Mouse (Mus musculus): ENCODE data around the gene Gm45623. TPM values are rescaled to one million over a fixed set of nuclear protein-coding genes. Genes with fewer than 3 reads are reported as not detected.

Gene Gm45623
- polyA plus RNA-seq, 1 experiment from 2014 or later: 2.8 TPM

- H3K27me3 ChIP-seq (replicated peaks; ENCODE audit: control insufficient read depth, insufficient read depth, low read length): no peaks in the 10 kb centered on the region
- WGBS: 9% methylated on average over 5 of the region's 5 CpGs
- no peak overlapping the region for H3K4me3 ChIP-seq (ENCODE audit: low read length)
- H3K27ac ChIP-seq (ENCODE audit: low read depth, low read length): peak overlapping the region; percentile 67
- H3K9me3 ChIP-seq (ENCODE audit: control insufficient read depth, low read length): no peaks in the 10 kb centered on the region
- ATAC-seq: peak; percentile 86
- H3K4me1 ChIP-seq (ENCODE audit: control insufficient read depth, insufficient read depth, low read depth, low read length): peaks cover 9% of the 10 kb centered on the region
- H3K9ac ChIP-seq (ENCODE audit: low read depth, low read length): peak overlapping the region; percentile 45
- H3K4me2 ChIP-seq (ENCODE audit: low read length): 0 out of 2 replicates have a peak overlapping the region, but pooled peaks have one; percentile 5
- H3K36me3 ChIP-seq (ENCODE audit: control insufficient read depth, insufficient read depth, low read length): no peaks in the 10 kb centered on the region
Observed at GRCm38 (mm10) chr13:56774304-56774703, 20.7 kb upstream of the Gm45623 start.

- WGBS: 64% methylated on average over 14 of the region's 14 CpGs
- no peaks in the 10 kb centered on the region for H3K36me3 ChIP-seq (ENCODE audit: control insufficient read depth, insufficient read depth, low read length)
- H3K4me3 ChIP-seq (ENCODE audit: low read length): no peak overlapping the region
- H3K9ac ChIP-seq (ENCODE audit: low read depth, low read length): no peak overlapping the region
- no peak overlapping the region for H3K4me2 ChIP-seq (ENCODE audit: low read length)
- H3K27ac ChIP-seq (ENCODE audit: low read depth, low read length): no peak overlapping the region
- ATAC-seq: no peak
- H3K4me1 ChIP-seq (ENCODE audit: control insufficient read depth, insufficient read depth, low read depth, low read length): peaks cover 9% of the 10 kb centered on the region
- no peaks in the 10 kb centered on the region for H3K9me3 ChIP-seq (ENCODE audit: control insufficient read depth, low read length)
- H3K27me3 ChIP-seq (replicated peaks; ENCODE audit: control insufficient read depth, insufficient read depth, low read length): no peaks in the 10 kb centered on the region
Observed at GRCm38 (mm10) chr13:56773262-56773870, 19.7 kb upstream of the Gm45623 start.

- no peaks in the 10 kb centered on the region for H3K9me3 ChIP-seq (ENCODE audit: control insufficient read depth, low read length)
- no peak for ATAC-seq
- no peak overlapping the region for H3K4me3 ChIP-seq (ENCODE audit: low read length)
- whole genome bisulfite sequencing: 54% methylated on average over 3 of the region's 3 CpGs
- H3K9ac ChIP-seq (ENCODE audit: low read depth, low read length): no peak overlapping the region
- no peak overlapping the region for H3K27ac ChIP-seq (ENCODE audit: low read depth, low read length)
- H3K4me1 ChIP-seq (ENCODE audit: control insufficient read depth, insufficient read depth, low read depth, low read length): peaks cover 9% of the 10 kb centered on the region
- no peaks in the 10 kb centered on the region for H3K36me3 ChIP-seq (ENCODE audit: control insufficient read depth, insufficient read depth, low read length)
- no peaks in the 10 kb centered on the region for H3K27me3 ChIP-seq (replicated peaks; ENCODE audit: control insufficient read depth, insufficient read depth, low read length)
- no peak overlapping the region for H3K4me2 ChIP-seq (ENCODE audit: low read length)
Observed at GRCm38 (mm10) chr13:56772592-56772991, 19.0 kb upstream of the Gm45623 start.

DNA sequence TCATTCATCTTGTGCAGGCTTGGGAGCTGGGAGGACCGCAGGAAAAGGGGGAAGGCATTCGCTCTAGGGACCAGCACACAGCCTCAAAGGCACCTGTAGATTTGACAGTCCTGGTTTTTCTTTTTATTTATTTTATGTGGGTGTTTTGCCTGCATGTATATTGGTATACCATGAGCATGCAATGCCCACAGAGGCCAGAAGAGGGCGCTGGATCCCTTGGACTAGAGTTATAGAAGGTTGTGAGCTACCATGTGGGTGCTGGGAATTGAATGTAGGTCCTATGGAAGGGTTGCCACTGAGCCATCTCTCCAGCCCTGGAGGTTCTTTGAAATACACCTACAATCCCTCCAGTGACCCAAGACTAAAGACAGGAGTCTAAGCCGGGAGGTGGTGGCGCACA, 17.2 kb upstream of the Gm45623 start:
- no peaks in the 10 kb centered on the region for H3K27me3 ChIP-seq (replicated peaks; ENCODE audit: control insufficient read depth, insufficient read depth, low read length)
- no peak for ATAC-seq

DNA sequence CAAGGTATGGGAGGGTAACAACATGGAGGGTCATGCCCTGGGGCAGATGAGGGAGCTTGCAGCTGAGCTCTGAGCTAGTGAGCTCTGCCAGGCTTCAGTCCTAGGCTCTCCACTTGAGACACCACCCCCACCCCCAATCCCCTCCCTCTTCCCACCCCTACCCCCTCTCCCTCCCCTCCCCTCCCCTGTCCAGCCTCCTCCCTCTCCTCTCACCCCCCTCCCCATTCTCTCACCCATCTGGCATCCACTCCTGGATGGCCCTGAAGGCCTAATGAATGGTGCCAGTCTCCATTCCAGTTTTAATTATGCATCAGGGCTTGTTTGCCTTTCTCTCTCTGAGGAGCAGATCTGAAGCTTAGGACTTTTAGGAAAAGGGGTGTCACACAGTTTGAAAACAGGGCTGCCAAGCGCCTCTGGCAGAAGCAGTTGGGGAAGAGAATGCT, 16.5 kb upstream of the Gm45623 start:
- Histone ChIP-seq H3K4me1 (ENCODE audit: control insufficient read depth, insufficient read depth, low read depth, low read length) (peaks cover 19% of the 10 kb centered on the region), H3K36me3 (ENCODE audit: control insufficient read depth, insufficient read depth, low read length) (no peaks in the 10 kb centered on the region), H3K9ac (ENCODE audit: low read depth, low read length) (no peak overlapping the region), H3K4me3 (ENCODE audit: low read length) (no peak overlapping the region), H3K27me3 (replicated peaks; ENCODE audit: control insufficient read depth, insufficient read depth, low read length) (no peaks in the 10 kb centered on the region), H3K4me2 (ENCODE audit: low read length) (no peak overlapping the region), H3K27ac (ENCODE audit: low read depth, low read length) (no peak overlapping the region), H3K9me3 (ENCODE audit: control insufficient read depth, low read length) (no peaks in the 10 kb centered on the region)
- ATAC-seq: peak; percentile 55; the same call in 1 of the 2 replicates
- WGBS: 40% methylated on average over 1 of the region's 1 CpGs

More for the DNA sequence above, 17.2 kb upstream of the Gm45623 start:
- 71% methylated on average over 5 of the region's 5 CpGs for WGBS
- Histone ChIP-seq H3K9ac (ENCODE audit: low read depth, low read length) (no peak overlapping the region), H3K27ac (ENCODE audit: low read depth, low read length) (no peak overlapping the region), H3K4me3 (ENCODE audit: low read length) (no peak overlapping the region), H3K4me2 (ENCODE audit: low read length) (no peak overlapping the region), H3K36me3 (ENCODE audit: control insufficient read depth, insufficient read depth, low read length) (no peaks in the 10 kb centered on the region), H3K9me3 (ENCODE audit: control insufficient read depth, low read length) (no peaks in the 10 kb centered on the region), H3K4me1 (ENCODE audit: control insufficient read depth, insufficient read depth, low read depth, low read length) (peaks cover 13% of the 10 kb centered on the region)

DNA sequence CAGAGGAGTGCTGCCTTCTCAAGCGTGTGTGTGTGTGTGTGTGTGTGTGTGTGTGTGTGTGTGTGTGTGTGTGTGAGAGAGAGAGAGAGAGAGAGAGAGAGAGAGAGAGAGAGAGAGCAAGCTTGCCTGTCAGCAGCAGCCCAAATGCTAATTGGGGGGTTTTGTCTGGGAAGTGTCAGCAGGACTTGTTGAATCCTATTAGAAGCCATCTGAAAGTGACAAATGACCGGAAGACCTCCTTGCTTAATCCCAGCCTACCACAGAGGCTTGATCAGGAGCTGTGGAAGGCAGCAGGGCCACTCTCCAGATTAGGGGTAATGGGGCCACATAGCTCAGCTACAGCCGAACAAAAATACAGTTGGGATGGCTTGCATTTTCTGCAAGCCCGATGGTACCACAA, 15.8 kb upstream of the Gm45623 start:
- Histone ChIP-seq H3K4me3 (ENCODE audit: low read length) (no peak overlapping the region), H3K36me3 (ENCODE audit: control insufficient read depth, insufficient read depth, low read length) (no peaks in the 10 kb centered on the region), H3K4me2 (ENCODE audit: low read length) (no peak overlapping the region), H3K27me3 (replicated peaks; ENCODE audit: control insufficient read depth, insufficient read depth, low read length) (no peaks in the 10 kb centered on the region), H3K4me1 (ENCODE audit: control insufficient read depth, insufficient read depth, low read depth, low read length) (peaks cover 16% of the 10 kb centered on the region), H3K9ac (ENCODE audit: low read depth, low read length) (no peak overlapping the region), H3K9me3 (ENCODE audit: control insufficient read depth, low read length) (no peaks in the 10 kb centered on the region), H3K27ac (ENCODE audit: low read depth, low read length) (no peak overlapping the region)
- WGBS: 33% methylated on average over 4 of the region's 4 CpGs
- ATAC-seq: no peak

DNA sequence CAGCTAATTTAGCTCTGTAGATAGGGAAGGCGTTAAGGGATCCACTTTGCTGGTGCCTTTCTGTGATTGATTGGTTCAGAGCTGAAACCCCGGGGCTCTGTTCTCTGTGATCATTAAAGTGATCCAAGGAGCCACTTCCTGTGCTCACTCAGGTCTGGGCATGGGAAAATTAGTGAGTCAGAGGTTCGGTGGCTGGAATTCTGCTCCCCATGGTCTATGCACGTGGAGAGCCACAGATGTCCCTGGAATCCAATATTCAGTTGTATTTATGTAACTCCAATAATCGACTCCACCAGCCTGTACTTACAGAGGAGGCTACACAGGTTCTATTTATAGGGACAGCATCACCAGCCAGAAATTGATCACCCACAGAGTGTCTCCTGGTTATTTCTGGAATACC, 12.6 kb upstream of the Gm45623 start:
- H3K4me1 ChIP-seq (ENCODE audit: control insufficient read depth, insufficient read depth, low read depth, low read length): peaks cover 20% of the 10 kb centered on the region
- no peaks in the 10 kb centered on the region for H3K27me3 ChIP-seq (replicated peaks; ENCODE audit: control insufficient read depth, insufficient read depth, low read length)
- WGBS: 55% methylated on average over 5 of the region's 5 CpGs
- H3K9me3 ChIP-seq (ENCODE audit: control insufficient read depth, low read length): no peaks in the 10 kb centered on the region
- H3K27ac ChIP-seq (ENCODE audit: low read depth, low read length): no peak overlapping the region
- H3K4me3 ChIP-seq (ENCODE audit: low read length): no peak overlapping the region
- H3K4me2 ChIP-seq (ENCODE audit: low read length): no peak overlapping the region
- no peaks in the 10 kb centered on the region for H3K36me3 ChIP-seq (ENCODE audit: control insufficient read depth, insufficient read depth, low read length)
- H3K9ac ChIP-seq (ENCODE audit: low read depth, low read length): no peak overlapping the region
- ATAC-seq: no peak

DNA sequence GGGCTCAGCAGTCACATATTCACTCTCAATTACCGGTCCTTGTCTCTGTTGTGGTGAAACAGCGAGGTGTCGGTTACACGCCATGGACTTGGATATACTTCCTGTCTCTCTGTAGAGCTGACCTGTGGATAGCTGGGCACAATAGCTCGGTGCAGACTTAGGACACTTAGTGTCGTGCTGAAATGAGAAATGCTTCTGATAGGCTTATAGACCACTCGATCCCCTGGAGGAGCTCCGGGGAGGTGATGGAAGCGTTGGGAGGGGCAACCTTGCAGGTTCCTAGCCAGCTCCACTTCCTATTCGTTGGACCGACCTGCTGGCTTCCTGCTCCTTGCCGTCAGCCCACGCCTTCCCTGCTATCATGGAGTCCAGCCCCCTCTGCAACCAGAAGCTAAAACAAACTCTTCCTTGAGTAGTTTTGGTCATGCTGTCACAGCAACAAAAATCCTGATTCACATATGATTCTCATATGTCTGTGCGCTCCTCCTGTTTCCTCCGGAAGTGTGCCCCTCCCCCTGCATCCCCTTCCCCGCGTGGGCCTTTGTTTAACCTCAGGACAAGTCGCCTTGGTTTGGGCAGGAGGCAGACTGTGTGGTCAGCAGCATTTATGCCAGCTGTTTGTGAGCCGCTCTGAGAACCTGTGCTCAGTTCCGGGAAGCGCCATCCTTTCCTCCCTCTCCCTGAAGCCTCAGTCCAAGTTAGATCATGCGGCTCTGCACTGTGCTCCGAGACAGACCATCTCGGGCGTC, 11.8 kb upstream of the Gm45623 start:
- H3K27ac ChIP-seq (ENCODE audit: low read depth, low read length): no peak overlapping the region
- H3K4me3 ChIP-seq (ENCODE audit: low read length): no peak overlapping the region
- no peak for ATAC-seq
- no peaks in the 10 kb centered on the region for H3K9me3 ChIP-seq (ENCODE audit: control insufficient read depth, low read length)
- H3K4me1 ChIP-seq (ENCODE audit: control insufficient read depth, insufficient read depth, low read depth, low read length): peaks cover 20% of the 10 kb centered on the region
- H3K4me2 ChIP-seq (ENCODE audit: low read length): peak overlapping the region; percentile 32
- peaks cover 2% of the 10 kb centered on the region; the same call in 1 of the 2 replicates for H3K27me3 ChIP-seq (replicated peaks; ENCODE audit: control insufficient read depth, insufficient read depth, low read length)
- 45% methylated on average over 24 of the region's 25 CpGs for WGBS
- no peaks in the 10 kb centered on the region for H3K36me3 ChIP-seq (ENCODE audit: control insufficient read depth, insufficient read depth, low read length)
- H3K9ac ChIP-seq (ENCODE audit: low read depth, low read length): no peak overlapping the region

DNA sequence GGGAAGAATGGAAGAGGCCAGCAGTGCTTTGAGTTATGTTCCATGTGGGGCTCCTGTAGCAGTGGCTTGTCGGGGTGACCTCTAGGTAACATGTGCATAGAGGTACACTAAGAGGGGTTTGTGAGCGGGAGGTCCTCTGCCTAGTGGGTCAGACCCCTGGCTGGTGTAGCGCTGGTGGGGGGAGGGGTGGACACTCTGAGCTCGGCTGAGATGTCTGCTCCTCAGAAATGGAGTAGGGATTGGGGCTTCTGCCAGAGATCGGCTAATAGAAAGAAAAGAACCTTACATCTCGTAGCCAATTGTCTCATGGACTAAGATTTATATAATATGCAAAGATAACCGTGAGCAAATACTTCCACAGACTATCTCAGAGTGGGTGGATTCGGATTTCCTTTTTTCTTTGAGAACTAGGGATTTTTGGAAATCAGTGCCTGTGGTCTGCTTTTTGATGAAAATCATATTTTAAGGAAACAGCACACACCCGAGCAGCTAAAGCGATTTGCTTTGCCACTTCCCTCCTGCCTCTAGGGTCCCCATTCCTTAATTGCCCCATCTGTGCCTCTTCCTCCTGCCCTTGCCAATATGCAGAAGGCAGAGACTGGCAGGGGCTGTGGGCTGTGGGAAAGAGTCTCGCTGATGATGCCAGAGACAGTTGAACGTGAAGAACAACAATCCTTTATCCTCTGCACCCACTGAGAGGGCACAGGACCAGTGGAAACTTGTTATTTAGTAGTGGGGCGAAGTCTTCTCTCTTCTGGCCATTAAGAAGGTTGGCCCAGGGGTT, 9.0 kb upstream of the Gm45623 start:
- H3K9ac ChIP-seq (ENCODE audit: low read depth, low read length): no peak overlapping the region
- H3K4me1 ChIP-seq (ENCODE audit: control insufficient read depth, insufficient read depth, low read depth, low read length): peaks cover 20% of the 10 kb centered on the region
- no peaks in the 10 kb centered on the region for H3K9me3 ChIP-seq (ENCODE audit: control insufficient read depth, low read length)
- peaks cover 2% of the 10 kb centered on the region; the same call in 1 of the 2 replicates for H3K27me3 ChIP-seq (replicated peaks; ENCODE audit: control insufficient read depth, insufficient read depth, low read length)
- ATAC-seq: peak; percentile 31; the same call in 1 of the 2 replicates
- H3K36me3 ChIP-seq (ENCODE audit: control insufficient read depth, insufficient read depth, low read length): no peaks in the 10 kb centered on the region
- no peak overlapping the region for H3K4me2 ChIP-seq (ENCODE audit: low read length)
- no peak overlapping the region for H3K27ac ChIP-seq (ENCODE audit: low read depth, low read length)
- no peak overlapping the region for H3K4me3 ChIP-seq (ENCODE audit: low read length)
- WGBS: 27% methylated on average over 13 of the region's 13 CpGs
